Mouse (Mus musculus) thymus, adult 2 months (tissue): ENCODE measurements around the gene AY761184.
"Not testable (repeated sequence)": the region's sequence is repeated elsewhere in the genome, so short reads cannot be mapped to it uniquely, and the experiment has no call there.

Source experiments
- CTCF ChIP-seq: fragments of 200-500 bp; IDR thresholded peaks from 2 replicates; pipeline ENCODE4 v1.5.1; 2012; ENCODE audit warnings: mild to moderate bottlenecking, control low read depth, low read length, moderate library complexity, borderline replicate concordance; ENCODE audit not compliant: control insufficient read depth, poor library complexity, insufficient read depth; ENCODE audit errors: extremely low read depth
- POLR2A ChIP-seq: fragments of 200-500 bp; IDR thresholded peaks from 2 replicates; pipeline ENCODE4 v1.6.1; 2012; ENCODE audit warnings: mild to moderate bottlenecking, low read length, control low read depth, moderate library complexity; ENCODE audit not compliant: control insufficient read depth, poor library complexity, insufficient read depth; ENCODE audit errors: extremely low read depth

DNA sequence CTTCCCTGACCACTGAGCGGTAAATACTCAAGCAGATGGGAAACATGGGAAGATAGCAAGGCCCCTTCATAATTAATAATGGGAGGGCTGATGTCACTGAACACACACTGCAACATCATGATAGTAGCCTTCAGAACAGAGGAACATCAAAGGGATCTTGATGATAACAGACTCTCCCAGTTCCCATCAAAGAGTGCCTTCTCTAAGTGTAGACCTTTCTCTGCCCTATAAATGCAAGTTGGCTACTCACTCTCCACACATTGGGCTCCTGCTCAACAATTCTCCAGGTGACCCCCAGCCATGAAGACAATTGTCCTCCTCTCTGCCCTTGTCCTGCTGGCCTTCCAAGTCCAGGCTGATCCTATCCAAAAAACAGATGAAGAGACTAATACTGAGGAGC lies 37.9 kb downstream of the AY761184 start, which contains the start of gene Defa34:
- not testable (repeated sequence) for TF ChIP-seq POLR2A, CTCF
